Mouse (Mus musculus) E14TG2a.4 (cell line): ENCODE measurements around the gene Comt.

ENCODE experiments used
- H3K27me3 ChIP-seq: 2 replicates; pipeline ENCODE4 v1.6.1; 2014; ENCODE audit warnings: low read length, control low read depth; ENCODE audit not compliant: insufficient read depth
- H3K36me3 ChIP-seq: 2 replicates; pipeline ENCODE4 v1.6.1; 2014; ENCODE audit warnings: low read length, control low read depth; ENCODE audit not compliant: insufficient read depth
- H3K4me1 ChIP-seq: replicated peaks from 2 replicates; pipeline ENCODE4 v1.6.1; 2014; ENCODE audit warnings: low read depth, low read length, control low read depth
- H3K4me3 ChIP-seq: replicated peaks from 2 replicates; pipeline ENCODE4 v1.5.1; 2014; ENCODE audit warnings: mild to moderate bottlenecking, low read length
- H3K9me3 ChIP-seq: 2 replicates; pipeline ENCODE4 v1.6.1; 2014; ENCODE audit warnings: low read length, control low read depth
- CTCF ChIP-seq: conservative IDR thresholded peaks from 2 replicates; pipeline ENCODE4 v1.5.1; 2014; ENCODE audit warnings: low read length
- NANOG ChIP-seq: IDR thresholded peaks from 2 replicates; pipeline ENCODE4 v1.6.1; 2014; ENCODE audit warnings: borderline replicate concordance, low read length, mixed read lengths
- POU5F1 ChIP-seq: IDR thresholded peaks from 2 replicates; pipeline ENCODE4 v1.6.1; 2014; ENCODE audit warnings: low read length, borderline replicate concordance

Gene Comt

DNA sequence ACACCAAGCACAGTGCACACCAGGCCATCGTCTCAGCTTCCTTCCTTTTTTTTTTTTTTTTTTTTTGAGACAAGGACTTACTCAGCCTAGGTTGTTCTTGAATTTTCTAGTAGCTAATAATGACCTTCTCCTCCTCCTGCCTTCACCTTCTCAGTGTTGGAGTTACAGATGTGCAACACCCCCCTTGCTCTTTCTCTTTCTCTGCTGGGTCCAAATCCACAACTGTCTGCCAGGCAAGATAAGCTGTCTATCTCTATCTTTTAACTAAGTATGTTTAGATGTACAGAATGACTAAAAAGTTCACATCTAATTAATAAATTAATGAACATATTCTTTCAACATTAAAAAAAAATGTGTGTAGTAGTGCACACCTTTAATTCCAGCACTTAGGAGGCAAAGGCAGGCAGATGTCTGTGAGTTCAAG lies 7.0 kb downstream of the Comt start:
- no peak for TF ChIP-seq POU5F1
- TF ChIP-seq CTCF: no peak
- no peak for TF ChIP-seq NANOG
- Histone ChIP-seq H3K9me3 (no peaks in the 10 kb centered on the region), H3K27me3 (no peaks in the 10 kb centered on the region), H3K4me1 (peaks cover 27% of the 10 kb centered on the region), H3K4me3 (no peak overlapping the region), H3K36me3 (0 out of 2 replicates have a peak, but pooled peaks cover 8% of the 10 kb centered on the region)

- Histone ChIP-seq H3K9me3 (no peaks in the 10 kb centered on the region), H3K36me3 (0 out of 2 replicates have a peak, but pooled peaks cover 8% of the 10 kb centered on the region), H3K4me1 (peaks cover 24% of the 10 kb centered on the region), H3K27me3 (no peaks in the 10 kb centered on the region), H3K4me3 (no peak overlapping the region)
- no peak for TF ChIP-seq CTCF
- no peak for TF ChIP-seq POU5F1
- TF ChIP-seq NANOG: no peak
Measured at GRCm38 (mm10) chr16:18418756-18419602, 7.7 kb downstream of the Comt start.

DNA sequence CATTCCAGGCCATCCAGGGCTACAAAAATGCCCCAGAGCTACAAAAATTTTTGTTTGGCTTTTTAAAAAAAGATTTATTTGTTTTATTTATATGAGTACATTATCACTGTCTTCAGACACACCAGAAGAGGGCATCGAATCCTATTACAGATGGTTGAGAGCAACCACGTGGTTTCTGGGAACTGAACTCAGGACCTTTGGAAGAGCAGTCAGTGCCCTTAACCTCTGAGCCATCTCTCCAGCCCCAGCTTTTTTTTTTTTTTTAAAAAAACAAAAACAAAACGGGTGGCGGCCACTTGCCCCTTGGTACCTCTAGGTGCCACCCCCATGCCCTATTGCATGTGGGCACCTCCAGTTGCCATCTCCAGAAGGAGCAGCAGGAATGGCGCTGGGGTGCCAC lies 9.2 kb downstream of the Comt start:
- 0 out of 2 replicates have a peak, but pooled peaks cover 3% of the 10 kb centered on the region for H3K36me3 ChIP-seq
- H3K9me3 ChIP-seq: no peaks in the 10 kb centered on the region
- no peaks in the 10 kb centered on the region for H3K27me3 ChIP-seq
- TF ChIP-seq NANOG (no peak), POU5F1 (no peak), CTCF (no peak)
- no peak overlapping the region for H3K4me3 ChIP-seq
- peaks cover 24% of the 10 kb centered on the region for H3K4me1 ChIP-seq

DNA sequence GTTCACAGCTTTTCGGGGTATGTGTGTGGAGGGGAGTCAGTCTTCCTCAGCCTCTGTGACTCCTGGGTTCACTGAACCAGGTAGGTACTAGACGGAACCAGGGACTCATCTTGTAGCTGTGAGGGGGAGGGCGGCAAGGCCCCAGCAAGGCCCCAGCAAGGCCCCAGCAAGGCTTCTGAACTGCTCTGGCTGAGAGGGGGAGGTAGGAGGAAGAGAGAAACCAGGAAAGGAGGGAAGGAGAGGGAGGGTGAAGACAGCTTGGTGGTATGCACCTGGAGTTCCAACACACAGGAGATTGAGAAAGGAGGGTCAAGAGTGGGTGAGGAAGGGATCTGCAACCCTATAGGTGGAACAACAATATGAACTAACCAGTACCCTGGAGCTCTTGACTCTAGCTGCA lies 9.8 kb downstream of the Comt start:
- Histone ChIP-seq H3K9me3 (no peaks in the 10 kb centered on the region), H3K4me3 (no peak overlapping the region), H3K4me1 (peaks cover 26% of the 10 kb centered on the region), H3K27me3 (no peaks in the 10 kb centered on the region), H3K36me3 (0 out of 2 replicates have a peak, but pooled peaks cover 3% of the 10 kb centered on the region)
- TF ChIP-seq POU5F1: no peak
- no peak for TF ChIP-seq CTCF
- no peak for TF ChIP-seq NANOG

- no peak overlapping the region for H3K4me3 ChIP-seq
- peaks cover 31% of the 10 kb centered on the region for H3K4me1 ChIP-seq
- no peak for TF ChIP-seq POU5F1
- no peak for TF ChIP-seq CTCF
- TF ChIP-seq NANOG: no peak
- no peaks in the 10 kb centered on the region for H3K27me3 ChIP-seq
- peaks cover 7% of the 10 kb centered on the region; the same call in 1 of the 2 replicates for H3K36me3 ChIP-seq
- no peaks in the 10 kb centered on the region for H3K9me3 ChIP-seq
Measured at GRCm38 (mm10) chr16:18416094-18416761, 10.4 kb downstream of the Comt start.

- no peaks in the 10 kb centered on the region for H3K27me3 ChIP-seq
- peaks cover 21% of the 10 kb centered on the region for H3K36me3 ChIP-seq
- no peaks in the 10 kb centered on the region for H3K9me3 ChIP-seq
- TF ChIP-seq CTCF (no peak), POU5F1 (no peak), NANOG (no peak)
- no peak overlapping the region for H3K4me3 ChIP-seq
- peaks cover 23% of the 10 kb centered on the region for H3K4me1 ChIP-seq
Measured at GRCm38 (mm10) chr16:18413032-18413816, 13.4 kb downstream of the Comt start.

- no peaks in the 10 kb centered on the region for H3K9me3 ChIP-seq
- H3K4me1 ChIP-seq: peaks cover 22% of the 10 kb centered on the region
- no peak for TF ChIP-seq NANOG
- no peak for TF ChIP-seq POU5F1
- no peak for TF ChIP-seq CTCF
Measured at GRCm38 (mm10) chr16:18411802-18412476, 14.7 kb downstream of the Comt start.

More at GRCm38 (mm10) chr16:18411802-18412476, 14.7 kb downstream of the Comt start:
- Histone ChIP-seq H3K36me3 (peaks cover 29% of the 10 kb centered on the region), H3K4me3 (no peak overlapping the region), H3K27me3 (no peaks in the 10 kb centered on the region)
